Mouse (Mus musculus) natural killer cell, adult 2 months (primary cell): Measurements from ENCODE around the gene Ftcd.
A peak's percentile ranks its signal among the peaks of the same experiment; 100 is the strongest.

Experiments used
- DNase-seq, 2 experiments: peaks; one replicate each; pipeline ENCODE4 v3.0.0; 2022; ENCODE audit warnings: low spot score in 2 of 2

Ftcd gene

DNA sequence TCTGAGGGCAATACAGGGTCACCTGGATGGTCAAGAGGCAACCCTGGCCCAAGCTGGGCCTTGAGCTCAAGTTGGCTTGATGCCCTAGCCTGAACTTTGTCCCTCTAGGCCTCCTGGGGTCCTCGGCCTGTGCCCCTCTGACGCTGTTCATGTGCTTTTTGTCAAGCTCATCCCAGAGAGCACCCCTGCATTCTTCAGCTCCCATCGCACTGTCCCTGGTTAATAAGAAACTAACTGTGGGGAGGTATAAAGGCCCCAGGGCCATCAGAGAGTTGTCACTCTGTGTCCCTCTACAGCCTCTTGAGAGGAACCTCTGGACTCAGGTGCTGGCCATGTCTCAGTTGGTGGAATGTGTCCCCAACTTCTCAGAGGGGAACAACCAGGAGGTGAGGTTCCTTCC, at the start of gene Ftcd:
Gene Ftcd, plus strand, starts transcription at position 275 of the 400 bp plus-strand sequence.
- DNase-seq, result no peak

GRCm38 (mm10) chr10:76530922-76531321, 44.5 kb upstream of the Ftcd start:
- DNase-seq, result peak in 1 of 2 experiments; percentile 2

DNA sequence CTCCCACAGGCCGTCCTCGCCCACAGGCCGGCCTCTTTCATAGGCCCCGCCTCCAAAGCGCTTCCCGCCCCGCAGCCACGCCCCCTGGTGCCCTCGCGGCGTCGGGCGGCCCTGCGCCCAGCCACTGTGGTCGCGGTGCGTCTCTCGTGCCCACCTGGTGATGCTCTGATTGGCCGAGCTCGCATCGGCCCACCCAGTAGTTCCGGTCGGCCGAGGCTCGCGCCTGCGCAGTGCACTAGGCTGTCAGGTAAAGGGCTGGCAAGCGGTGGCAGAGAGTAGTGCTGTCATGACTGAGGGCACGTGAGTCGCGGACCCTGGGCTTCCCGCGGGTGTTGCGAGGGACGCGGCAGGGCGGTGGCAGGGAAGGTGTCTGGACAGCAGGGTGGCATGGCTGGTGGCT, 44.1 kb upstream of the Ftcd start, which contains the start of gene Lss:
Gene Lss, plus strand, starts transcription at position 214 of the 400 bp plus-strand sequence.
- peak; percentile 97 to 98 for DNase-seq

GRCm38 (mm10) chr10:76531828-76532227, 43.6 kb upstream of the Ftcd start:
- no peak for DNase-seq

- no peak for DNase-seq
These were observed 39.9 kb upstream of the Ftcd start for GRCm38 (mm10) chr10:76535526-76535925.

DNA sequence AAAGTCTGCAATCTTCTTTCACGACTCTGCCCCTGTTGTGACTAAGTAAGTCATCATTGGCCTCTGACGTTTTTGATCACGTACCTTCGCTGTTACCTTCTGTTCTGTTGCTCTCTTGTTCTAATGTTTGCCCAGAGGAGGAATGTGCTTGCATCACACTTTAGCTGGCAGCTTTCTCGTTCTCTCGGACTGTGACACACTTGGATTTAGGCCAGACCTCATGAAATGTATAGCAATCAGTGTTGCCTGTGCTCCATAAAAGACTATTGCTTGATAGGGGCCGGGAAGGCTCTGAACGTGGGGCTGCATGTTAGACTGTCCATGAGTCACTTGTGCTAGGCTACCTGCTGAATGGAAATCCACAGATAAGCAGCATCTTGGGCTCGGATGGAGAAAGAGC, 37.8 kb upstream of the Ftcd start:
- no peak for DNase-seq

DNA sequence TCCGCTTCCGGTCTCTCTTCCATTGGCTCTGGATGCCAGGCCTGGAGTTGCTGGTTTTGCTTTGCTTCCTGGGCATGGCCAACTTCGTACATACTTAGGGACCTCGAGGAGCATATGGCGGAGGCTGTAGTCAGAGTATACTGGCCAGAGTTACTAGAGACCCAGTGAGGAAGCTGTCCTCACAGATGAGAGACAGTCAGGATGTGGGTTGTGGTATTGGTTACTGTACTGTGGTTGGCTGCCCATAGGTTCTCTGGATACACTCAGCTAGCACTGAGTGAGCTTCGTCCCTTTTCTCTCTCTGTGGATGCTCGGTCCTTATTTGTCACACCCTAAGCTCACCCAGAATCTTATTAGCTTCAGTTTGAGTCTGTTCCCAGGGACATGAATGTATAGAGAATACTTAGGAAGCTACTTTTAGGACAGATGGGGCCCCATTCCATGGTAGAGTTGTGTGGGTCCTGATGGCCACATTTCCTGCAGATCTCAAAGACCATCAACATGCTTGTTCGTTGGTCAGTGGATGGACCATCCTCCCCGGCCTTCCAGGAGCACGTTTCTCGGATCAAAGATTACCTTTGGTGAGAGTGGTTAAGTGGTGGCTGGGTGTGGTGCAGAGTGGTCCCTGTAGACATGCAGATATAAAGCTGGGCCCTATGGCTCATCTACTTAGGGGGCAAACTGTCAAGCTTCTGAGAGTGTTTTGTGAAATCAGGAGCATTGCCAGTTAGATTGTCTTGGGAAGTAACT, 33.9 kb upstream of the Ftcd start:
- peak; percentile 55 to 72 for DNase-seq

GRCm38 (mm10) chr10:76542636-76543375, 32.6 kb upstream of the Ftcd start:
- DNase-seq, result peak; percentile 61 to 78

DNA sequence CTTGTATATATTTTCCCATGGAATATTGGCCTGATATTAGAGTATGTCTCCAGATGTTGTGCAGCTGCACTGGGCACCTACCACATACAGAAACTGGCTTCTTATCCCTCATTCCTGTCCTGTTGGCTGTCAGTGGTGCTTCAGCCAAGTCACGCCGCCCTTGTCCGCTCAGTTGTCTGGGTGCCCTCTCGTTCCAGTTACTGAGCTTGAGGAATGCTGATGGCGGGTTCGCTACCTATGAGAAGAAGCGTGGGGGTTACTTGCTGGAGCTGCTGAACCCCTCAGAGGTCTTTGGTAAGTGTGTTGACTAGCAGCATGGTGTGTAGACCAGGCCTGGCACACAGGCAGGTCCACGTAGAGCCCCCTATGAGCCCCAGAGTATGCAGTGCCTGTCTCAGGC, 28.9 kb upstream of the Ftcd start:
- no peak for DNase-seq

- DNase-seq, result no peak
These were observed 27.2 kb upstream of the Ftcd start for GRCm38 (mm10) chr10:76548218-76548617.

DNA sequence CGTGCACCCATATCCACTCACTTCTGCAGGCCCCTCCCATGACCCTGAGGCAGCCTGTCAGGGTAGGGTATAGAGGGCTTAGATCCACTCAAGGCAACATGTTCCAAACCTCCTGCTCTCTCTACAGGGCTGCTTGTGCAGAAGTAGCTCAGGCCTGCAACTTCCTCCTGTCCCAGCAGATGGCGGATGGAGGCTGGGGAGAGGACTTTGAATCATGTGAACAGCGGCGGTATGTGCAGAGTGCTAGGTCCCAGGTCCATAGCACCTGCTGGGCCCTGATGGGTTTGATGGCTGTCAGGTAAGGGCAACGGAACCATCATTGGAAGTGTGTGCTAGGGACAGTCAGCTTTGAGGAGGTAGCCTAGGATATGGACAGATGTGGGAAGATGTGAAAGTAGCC, 25.0 kb upstream of the Ftcd start:
- DNase-seq, result no peak

GRCm38 (mm10) chr10:76551556-76551955, 23.9 kb upstream of the Ftcd start:
- no peak for DNase-seq

- no peak for DNase-seq
These were observed 21.4 kb upstream of the Ftcd start for GRCm38 (mm10) chr10:76554061-76554460.

DNA sequence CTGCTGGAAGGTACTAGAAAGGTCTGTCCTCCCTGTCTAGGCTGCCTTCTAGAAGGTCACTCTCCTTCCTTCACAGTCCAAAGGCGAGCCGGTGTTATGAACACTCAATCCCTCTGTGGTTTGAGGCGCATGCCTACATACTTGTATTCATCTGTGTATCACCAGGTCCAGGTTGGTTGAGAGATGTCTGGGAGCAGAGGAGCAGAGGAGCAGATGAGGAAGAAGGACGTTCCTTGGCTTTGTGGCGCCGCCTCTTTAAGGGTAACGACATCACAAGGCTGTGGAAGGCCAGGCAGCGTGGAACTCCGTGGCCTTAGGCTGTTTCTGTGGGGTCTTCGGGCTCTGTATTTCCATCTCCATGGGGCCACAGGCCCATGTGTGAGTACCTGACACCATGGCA, 13.5 kb upstream of the Ftcd start, which contains the start of gene Spatc1l:
Gene Spatc1l, plus strand, starts transcription at position 301 of the 400 bp plus-strand sequence.
- DNase-seq, result no peak

DNA sequence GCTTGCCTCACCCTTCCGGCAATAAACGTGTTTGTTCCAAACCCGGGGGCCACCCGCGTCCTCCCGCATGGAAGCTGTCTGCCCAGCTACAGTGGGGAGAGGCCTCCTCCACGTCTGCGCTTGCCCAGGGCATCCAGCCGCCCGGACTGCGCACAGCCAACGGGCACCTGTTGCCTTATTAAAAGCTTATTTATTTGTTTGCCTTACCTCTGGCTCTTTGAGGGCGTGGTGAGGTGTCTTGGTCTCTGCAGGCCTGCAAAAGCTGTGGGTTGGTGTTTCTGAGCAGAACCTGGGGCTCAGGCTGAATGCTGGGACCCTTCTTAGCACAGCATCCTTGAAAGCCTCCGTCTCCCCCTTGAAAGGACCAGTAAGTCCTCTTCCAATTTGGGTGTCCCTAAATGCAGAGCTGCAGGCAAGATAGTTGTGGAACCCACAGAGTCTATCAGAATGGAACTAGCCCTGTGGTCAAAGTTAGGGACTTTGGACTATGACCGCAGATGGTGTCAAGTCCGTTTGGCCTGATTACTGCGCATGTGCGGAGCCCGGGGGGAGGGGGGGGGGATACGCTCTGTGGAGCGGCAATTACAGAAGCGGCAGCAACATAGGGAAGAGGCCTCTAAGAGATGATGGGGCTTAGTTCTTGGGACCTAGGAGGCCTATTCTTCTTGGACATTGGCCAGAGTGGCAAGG, 5.3 kb upstream of the Ftcd start:
- no peak for DNase-seq

DNA sequence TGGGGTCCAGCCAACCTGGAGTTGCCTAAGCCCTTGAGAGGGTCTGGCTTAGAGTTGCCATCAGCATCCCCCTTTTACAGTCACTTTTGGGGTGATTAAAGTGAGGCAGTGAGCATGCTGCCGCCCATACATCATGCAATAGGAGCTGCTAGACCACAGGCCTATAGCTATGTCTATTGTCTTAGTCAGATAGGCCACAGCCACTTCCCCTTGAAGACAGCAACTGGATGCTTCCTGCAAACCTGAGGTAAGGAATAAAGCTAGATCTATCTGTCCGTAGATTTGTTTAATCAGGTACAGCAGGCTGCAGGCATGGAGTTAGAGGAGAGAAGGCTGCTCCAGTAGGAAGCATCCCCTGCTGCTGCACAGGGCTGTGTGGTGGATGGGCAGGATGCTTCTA, 4.4 kb upstream of the Ftcd start:
- no peak for DNase-seq

- no peak for DNase-seq
These were observed 3.3 kb upstream of the Ftcd start for GRCm38 (mm10) chr10:76572151-76572550.

DNA sequence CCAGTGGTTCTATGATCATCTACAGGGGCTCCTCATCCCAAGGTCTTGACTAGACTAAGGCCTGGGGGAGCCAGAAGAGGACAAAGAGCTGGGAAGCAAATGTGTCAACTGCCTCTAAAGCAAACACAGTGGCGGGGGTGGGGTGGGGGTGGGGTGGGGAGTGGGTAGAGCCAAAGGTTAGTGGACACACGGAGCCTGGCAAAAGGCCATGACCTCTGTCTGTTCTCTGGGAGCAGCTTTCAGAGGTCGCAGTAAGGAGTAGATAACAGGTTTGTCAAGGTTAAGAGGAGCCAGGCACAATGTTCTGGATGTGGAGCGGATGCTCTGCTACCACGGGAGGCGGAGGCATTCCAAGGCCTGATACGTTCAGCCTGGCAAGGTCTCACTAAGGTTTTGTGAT, 1.5 kb downstream of the Ftcd start:
- DNase-seq, result no peak

GRCm38 (mm10) chr10:76584138-76584537, 8.7 kb downstream of the Ftcd start:
- DNase-seq, result no peak

DNA sequence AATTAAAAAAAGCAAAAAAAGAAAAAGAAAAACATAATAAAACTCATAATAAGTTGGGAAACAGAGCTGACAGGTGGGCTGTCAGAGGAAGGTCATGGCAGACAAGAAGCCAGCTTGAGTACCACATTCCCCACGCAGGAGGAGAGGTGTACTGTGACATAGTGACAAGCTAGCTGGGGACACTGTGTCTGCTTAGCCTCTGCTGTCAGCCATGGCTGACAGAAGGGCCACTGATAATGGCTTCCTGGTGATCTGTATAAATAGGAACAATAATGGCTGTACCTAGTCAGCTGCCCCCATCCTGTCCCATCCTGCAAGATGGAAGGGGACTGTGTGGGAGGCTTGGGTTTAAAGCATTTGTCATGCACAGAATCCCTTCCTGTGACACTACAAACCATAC, 10.7 kb downstream of the Ftcd start:
- DNase-seq, result no peak

GRCm38 (mm10) chr10:76590197-76590596, 14.7 kb downstream of the Ftcd start:
- DNase-seq, result no peak

- no peak for DNase-seq
These were observed 20.9 kb downstream of the Ftcd start for GRCm38 (mm10) chr10:76596338-76596737.
